Mouse (Mus musculus): ENCODE results near the gene Fkbp10. TPM values are rescaled to one million over a fixed set of nuclear protein-coding genes. Genes with fewer than 3 reads are reported as not detected.

Gene Fkbp10
- polyA plus RNA-seq (2016; fragmentation: Nextera tagmentation; extraction: Ambion mirVana): 61.4 and 67.0 TPM in 2 replicates

DNA sequence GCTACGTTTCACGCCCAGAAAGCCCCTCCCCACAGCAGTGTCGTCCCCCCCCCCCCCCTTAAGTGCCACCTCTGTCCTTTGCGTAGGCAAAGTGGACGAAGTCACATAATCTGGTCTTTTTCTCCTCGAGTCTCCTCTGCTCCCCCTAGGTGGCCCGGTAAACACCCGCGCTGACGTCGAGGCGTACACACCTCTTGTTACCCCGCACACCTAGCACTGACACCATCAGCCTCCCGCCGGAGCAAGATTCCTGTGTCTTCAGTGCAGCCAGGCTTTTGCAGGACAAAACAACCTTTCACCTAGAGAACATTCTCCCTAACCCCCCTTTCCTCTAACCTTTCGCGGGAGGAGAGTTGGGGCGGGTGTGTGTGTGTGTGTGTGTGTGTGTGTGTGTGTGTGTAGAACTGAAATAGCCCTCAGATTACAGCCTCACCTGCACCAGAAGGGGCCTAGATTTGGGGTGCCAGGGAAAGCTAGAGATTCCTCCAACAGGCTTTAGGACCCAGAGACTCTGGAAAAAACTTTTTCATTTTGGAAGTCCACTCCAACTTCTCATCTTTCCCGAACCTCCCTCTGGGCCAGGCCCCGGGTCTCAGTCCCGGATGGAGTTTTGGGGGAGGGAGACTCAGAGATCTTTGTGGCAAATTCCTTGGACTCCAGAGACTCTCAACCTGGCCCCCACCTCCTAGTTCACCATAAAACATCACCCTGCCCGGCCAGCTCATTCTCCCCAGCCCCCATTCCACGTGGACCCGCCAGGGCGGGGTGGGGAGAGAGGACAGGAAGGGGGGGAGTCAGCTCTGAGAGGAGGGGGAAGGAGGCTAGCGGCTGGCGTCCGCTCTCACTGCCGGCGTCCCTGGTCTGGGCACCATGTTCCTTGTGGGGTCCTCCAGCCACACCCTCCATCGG lies at the start of gene Fkbp10:
Gene Fkbp10, plus strand, starts transcription at position 784 of the 909 bp plus-strand sequence.
- H3K4me1 ChIP-seq: peaks cover 59% of the 10 kb centered on the region
- peaks cover 29% of the 10 kb centered on the region for H3K36me3 ChIP-seq (replicated peaks)
- H3K4me3 ChIP-seq: peak within 1 kb of the TSS; percentile 71
- under 1% methylated on average over 31 of the region's 31 CpGs for WGBS
- no peaks in the 10 kb centered on the region for H3K9me3 ChIP-seq
- peaks cover 18% of the 10 kb centered on the region; the same call in 1 of the 2 replicates for H3K27me3 ChIP-seq (replicated peaks; ENCODE audit: low read depth, poor library complexity, severe bottlenecking)
- peak within 1 kb of the TSS; percentile 95 for H3K27ac ChIP-seq (replicated peaks)
- DNase-seq (ENCODE audit: low spot score): peak; percentile 85

DNA sequence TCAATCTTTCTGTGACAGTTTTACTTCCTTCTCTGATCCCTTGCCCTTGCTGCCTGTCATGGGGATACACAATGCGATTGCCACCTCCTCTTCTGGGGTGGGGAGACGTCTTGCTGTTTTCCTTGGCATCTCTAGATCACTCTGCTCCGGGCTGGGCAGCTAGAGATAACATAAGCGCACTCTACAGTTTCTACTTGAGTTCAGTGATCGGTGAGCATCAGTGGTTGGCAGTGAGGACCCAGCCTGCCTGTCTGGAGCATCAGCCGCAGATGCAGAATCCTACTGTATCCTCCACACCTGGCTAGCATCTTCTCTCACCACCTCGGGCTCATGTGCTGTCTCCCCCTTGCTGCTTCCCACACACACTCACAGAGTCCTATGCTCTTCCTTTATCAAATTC lies 46.4 kb upstream of the Fkbp10 start:
- Histone ChIP-seq H3K27me3 (replicated peaks; ENCODE audit: low read depth, poor library complexity, severe bottlenecking) (peaks cover 1% of the 10 kb centered on the region; the same call in 1 of the 2 replicates), H3K4me1 (peaks cover 12% of the 10 kb centered on the region), H3K4me3 (no peak overlapping the region), H3K27ac (replicated peaks) (no peak overlapping the region), H3K9me3 (no peaks in the 10 kb centered on the region), H3K36me3 (replicated peaks) (peaks cover 43% of the 10 kb centered on the region)
- no peak for DNase-seq (ENCODE audit: low spot score)
- WGBS: 84% methylated on average over 7 of the region's 7 CpGs

DNA sequence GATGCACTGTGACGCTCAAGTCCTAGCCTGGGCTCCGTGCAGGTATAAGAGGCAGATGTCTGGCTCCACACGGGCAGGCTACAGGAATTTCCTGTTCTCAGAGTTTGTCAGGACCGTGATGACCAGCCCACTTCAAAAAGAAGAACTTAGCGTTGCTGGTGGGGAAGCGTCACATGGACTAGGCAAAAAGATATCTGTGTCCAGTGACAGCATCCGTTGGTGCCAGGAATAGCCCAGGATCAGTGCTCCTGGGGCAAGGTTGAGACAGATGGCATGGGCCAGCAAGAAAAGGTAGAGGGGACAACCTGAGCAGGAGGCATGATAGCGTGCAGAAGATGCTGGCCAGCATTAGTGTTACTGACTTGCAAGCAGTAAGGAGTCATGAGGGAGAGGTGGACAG lies 45.7 kb upstream of the Fkbp10 start:
- Histone ChIP-seq H3K36me3 (replicated peaks) (peaks cover 47% of the 10 kb centered on the region), H3K4me1 (peaks cover 10% of the 10 kb centered on the region), H3K27me3 (replicated peaks; ENCODE audit: low read depth, poor library complexity, severe bottlenecking) (no peaks in the 10 kb centered on the region), H3K9me3 (no peaks in the 10 kb centered on the region), H3K27ac (replicated peaks) (no peak overlapping the region), H3K4me3 (no peak overlapping the region)
- no peak for DNase-seq (ENCODE audit: low spot score)
- WGBS: 80% methylated on average over 8 of the region's 8 CpGs

DNA sequence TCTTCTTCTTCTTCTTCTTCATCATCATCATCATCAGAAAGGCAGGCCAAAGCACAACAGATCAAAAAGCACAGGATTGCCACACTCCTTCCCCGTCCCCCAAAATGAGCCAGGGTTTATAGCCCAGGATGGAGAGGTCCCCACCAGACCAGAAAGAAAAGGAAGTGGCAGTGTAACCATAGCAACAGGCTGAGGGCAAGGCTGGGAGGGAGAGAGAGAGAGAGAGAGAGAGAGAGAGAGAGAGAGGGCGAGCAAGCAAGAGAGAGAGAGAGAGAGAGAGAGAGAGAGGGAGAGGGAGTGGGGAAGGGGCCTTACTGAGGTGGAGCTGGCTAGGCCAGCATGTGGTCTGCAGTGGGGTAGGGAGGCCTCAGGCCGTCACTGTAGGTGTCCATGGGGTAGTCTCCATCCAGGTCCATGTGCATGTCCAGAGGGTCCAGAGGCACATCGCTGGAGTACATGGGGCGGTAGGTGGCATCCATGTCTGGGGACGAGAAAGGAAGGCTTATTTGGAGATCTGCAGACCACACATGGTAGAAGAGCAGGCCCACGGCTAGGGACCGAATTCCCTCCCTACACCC lies 43.4 kb upstream of the Fkbp10 start:
- Histone ChIP-seq H3K36me3 (replicated peaks) (peaks cover 67% of the 10 kb centered on the region), H3K9me3 (no peaks in the 10 kb centered on the region)

DNA sequence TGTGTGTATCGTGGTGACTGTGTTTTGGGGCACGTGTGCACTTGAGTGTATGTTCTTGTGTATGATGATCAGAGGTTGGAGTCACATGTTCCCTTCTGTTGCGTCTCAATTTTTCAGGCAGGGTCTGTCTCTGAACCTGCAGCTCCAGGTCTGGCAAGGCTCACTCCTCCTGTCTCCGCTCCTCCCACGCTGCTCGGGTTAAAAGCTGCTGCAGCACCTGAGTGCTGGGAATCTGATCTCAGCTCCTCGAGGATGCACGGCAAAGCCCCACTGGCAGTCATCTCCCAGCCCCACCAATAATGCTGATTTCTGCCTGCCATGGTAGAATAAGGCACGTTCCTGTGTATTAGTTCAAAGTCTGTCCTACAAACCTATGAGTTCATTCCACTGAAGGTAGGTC lies 40.4 kb upstream of the Fkbp10 start:
- H3K4me1 ChIP-seq: peaks cover 8% of the 10 kb centered on the region
- H3K4me3 ChIP-seq: no peak overlapping the region
- no peaks in the 10 kb centered on the region for H3K27me3 ChIP-seq (replicated peaks; ENCODE audit: low read depth, poor library complexity, severe bottlenecking)
- H3K27ac ChIP-seq (replicated peaks): no peak overlapping the region
- 89% methylated on average over 9 of the region's 9 CpGs for WGBS
- peaks cover 89% of the 10 kb centered on the region for H3K36me3 ChIP-seq (replicated peaks)
- no peak for DNase-seq (ENCODE audit: low spot score)
- no peaks in the 10 kb centered on the region for H3K9me3 ChIP-seq

More for the DNA sequence above, 43.4 kb upstream of the Fkbp10 start:
- Histone ChIP-seq H3K27me3 (replicated peaks; ENCODE audit: low read depth, poor library complexity, severe bottlenecking) (no peaks in the 10 kb centered on the region), H3K4me1 (peaks cover 10% of the 10 kb centered on the region), H3K4me3 (no peak overlapping the region), H3K27ac (replicated peaks) (peak overlapping the region; percentile 30; the same call in 1 of the 2 replicates)
- no peak for DNase-seq (ENCODE audit: low spot score)
- 78% methylated on average over 8 of the region's 8 CpGs for WGBS

DNA sequence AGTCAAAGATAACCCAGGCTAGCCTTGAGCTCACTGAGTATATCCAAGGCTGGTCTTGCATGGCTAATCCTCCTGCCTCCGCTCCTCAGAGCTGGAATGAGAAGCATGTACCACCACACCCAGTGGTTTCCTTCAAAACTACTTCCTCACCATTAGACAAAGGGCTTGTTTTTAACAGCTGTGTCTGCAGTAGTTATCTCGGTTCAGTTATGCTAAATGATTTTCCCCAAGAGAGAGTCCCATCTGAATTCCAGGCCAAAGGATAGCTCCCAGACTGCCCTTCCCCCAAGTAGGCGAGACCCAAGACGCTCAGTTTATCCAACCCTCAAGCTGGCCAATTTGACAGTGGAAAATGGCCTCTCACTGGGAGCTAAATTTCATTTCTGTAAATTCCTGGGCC lies 39.5 kb upstream of the Fkbp10 start:
- DNase-seq (ENCODE audit: low spot score): no peak
- Histone ChIP-seq H3K27ac (replicated peaks) (no peak overlapping the region), H3K36me3 (replicated peaks) (peaks cover 90% of the 10 kb centered on the region)

DNA sequence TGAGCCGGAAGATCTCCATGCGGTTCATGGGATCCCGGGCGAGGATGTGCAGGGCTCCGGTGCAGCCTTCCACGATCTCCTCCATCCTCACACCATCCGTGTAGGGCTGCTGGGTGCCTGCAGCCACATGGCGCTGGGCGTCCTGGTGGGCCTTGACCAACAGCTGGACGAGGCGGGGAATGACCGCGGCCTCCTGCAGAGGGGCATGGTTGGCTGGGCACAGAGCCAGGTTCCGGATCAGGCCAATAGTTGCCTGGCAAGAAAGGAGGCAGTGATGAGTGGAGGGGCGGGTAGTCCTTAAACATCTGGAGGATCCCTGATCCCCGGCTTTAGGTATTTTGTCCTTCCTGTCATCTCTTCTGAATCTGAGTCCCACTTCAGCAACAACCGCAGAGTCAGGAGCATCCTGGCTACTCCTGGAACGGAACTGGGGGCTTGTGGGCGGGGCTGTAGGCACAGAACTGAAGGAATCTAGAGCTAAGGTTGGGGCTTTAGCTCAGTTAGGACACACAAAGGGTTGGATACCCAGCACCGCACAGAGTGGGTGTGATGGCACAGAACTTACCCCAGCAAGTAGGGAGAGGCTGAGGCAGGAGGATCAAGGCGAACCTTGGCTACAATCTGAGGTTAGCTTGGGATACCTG lies 38.6 kb upstream of the Fkbp10 start:
- no peak for DNase-seq (ENCODE audit: low spot score)
- Histone ChIP-seq H3K36me3 (replicated peaks) (peaks cover 89% of the 10 kb centered on the region), H3K9me3 (no peaks in the 10 kb centered on the region), H3K27me3 (replicated peaks; ENCODE audit: low read depth, poor library complexity, severe bottlenecking) (no peaks in the 10 kb centered on the region), H3K4me3 (no peak overlapping the region), H3K4me1 (peaks cover 6% of the 10 kb centered on the region), H3K27ac (replicated peaks) (no peak overlapping the region)
- 92% methylated on average over 21 of the region's 21 CpGs for WGBS

More for the DNA sequence above, 39.5 kb upstream of the Fkbp10 start:
- Histone ChIP-seq H3K4me1 (peaks cover 8% of the 10 kb centered on the region), H3K27me3 (replicated peaks; ENCODE audit: low read depth, poor library complexity, severe bottlenecking) (no peaks in the 10 kb centered on the region), H3K4me3 (no peak overlapping the region), H3K9me3 (no peaks in the 10 kb centered on the region)
- 77% methylated on average over 4 of the region's 4 CpGs for WGBS

DNA sequence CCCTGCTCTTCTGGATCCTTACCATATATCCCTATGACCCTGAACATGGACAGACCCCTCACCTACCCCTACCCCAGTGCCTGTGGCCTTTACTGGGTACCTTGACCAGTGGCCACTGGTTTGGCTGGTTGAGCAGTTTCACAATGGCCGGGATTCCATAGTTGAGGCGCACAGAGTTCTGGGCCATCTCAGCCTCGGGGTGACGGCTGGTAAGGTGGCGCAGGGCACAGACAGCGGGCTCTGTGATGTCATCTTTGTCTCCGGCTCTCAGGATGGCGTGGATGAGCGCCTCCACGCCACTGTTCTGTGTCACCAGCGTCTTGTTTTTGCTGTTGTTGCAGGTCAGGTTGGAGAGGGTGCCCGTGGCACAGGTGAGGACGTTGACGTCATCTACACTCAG lies 37.5 kb upstream of the Fkbp10 start:
- H3K9me3 ChIP-seq: no peaks in the 10 kb centered on the region
- WGBS: 95% methylated on average over 14 of the region's 14 CpGs
- H3K27ac ChIP-seq (replicated peaks): no peak overlapping the region
- no peaks in the 10 kb centered on the region for H3K27me3 ChIP-seq (replicated peaks; ENCODE audit: low read depth, poor library complexity, severe bottlenecking)
- H3K36me3 ChIP-seq (replicated peaks): peaks cover 89% of the 10 kb centered on the region
- no peaks in the 10 kb centered on the region; the same call in 1 of the 2 replicates for H3K4me1 ChIP-seq
- DNase-seq (ENCODE audit: low spot score): no peak
- no peak overlapping the region for H3K4me3 ChIP-seq

DNA sequence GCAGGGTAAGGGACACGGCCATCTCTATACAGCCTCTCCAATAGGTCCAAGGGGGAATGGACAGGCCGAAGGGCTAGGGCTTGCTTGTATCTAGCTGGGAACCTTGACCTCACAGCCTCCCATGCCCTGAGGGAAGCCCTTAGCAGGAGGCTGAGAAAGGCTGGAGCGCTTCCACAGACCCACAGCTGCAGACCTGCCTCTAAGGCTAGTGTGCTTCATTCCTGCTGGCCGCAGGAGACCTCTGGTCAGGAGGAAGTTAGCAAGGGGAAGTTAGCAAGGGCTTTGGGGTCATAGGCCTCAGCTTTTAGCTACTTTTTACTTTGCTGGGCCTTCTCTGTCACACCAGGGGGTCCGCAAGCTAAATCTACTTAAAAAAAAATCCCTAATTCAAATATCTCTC lies 37.1 kb upstream of the Fkbp10 start:
- H3K36me3 ChIP-seq (replicated peaks): peaks cover 89% of the 10 kb centered on the region
- H3K4me3 ChIP-seq: no peak overlapping the region
- H3K4me1 ChIP-seq: no peaks in the 10 kb centered on the region; the same call in 1 of the 2 replicates
- no peaks in the 10 kb centered on the region for H3K9me3 ChIP-seq
- 85% methylated on average over 5 of the region's 5 CpGs for WGBS
- DNase-seq (ENCODE audit: low spot score): no peak
- H3K27ac ChIP-seq (replicated peaks): no peak overlapping the region
- H3K27me3 ChIP-seq (replicated peaks; ENCODE audit: low read depth, poor library complexity, severe bottlenecking): no peaks in the 10 kb centered on the region

DNA sequence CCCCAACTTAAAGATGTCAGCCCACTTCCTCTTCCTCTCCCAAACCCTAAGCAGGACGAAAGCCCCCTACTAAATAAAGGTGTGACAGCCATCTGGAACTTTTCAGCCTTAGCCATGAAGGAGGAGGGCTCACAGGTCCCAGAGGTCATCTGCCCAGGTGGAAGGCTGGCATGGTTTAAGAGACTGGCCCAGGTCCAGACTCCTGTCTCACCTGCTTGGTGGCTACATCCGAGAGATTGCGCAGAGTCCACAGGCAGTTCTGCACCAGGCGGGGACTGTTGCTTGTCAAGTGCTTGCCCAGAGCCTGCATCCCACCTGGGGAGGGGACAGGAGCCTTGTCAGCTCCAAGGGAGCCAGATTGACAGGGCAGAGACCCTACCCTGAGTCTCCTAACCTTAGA lies 36.2 kb upstream of the Fkbp10 start:
- peaks cover 90% of the 10 kb centered on the region for H3K36me3 ChIP-seq (replicated peaks)

DNA sequence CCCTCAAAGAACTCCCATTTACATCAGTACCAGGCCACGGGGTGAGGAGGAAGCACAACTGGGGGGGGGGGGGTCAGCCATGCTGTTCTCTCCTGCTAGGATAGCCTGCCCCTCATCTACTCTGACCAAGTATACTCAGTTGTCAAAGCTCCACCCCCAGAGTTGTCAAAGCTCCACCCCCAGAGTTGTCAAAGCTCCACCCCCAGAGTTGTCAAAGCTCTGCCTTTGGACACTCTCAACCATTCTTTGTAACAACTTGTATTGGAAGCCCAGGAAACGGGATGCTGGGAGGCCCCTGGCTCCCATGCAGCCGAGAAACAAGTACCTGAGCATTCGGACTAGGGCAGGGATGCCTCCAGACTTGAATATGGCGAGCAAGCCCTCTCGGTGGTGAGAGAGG lies 32.8 kb upstream of the Fkbp10 start:
- no peak overlapping the region for H3K4me3 ChIP-seq
- 86% methylated on average over 6 of the region's 6 CpGs for WGBS
- H3K27ac ChIP-seq (replicated peaks): no peak overlapping the region
- peaks cover 81% of the 10 kb centered on the region for H3K36me3 ChIP-seq (replicated peaks)
- H3K9me3 ChIP-seq: no peaks in the 10 kb centered on the region
- DNase-seq (ENCODE audit: low spot score): no peak
- H3K4me1 ChIP-seq: peaks cover 17% of the 10 kb centered on the region
- H3K27me3 ChIP-seq (replicated peaks; ENCODE audit: low read depth, poor library complexity, severe bottlenecking): no peaks in the 10 kb centered on the region

More for the DNA sequence above, 36.2 kb upstream of the Fkbp10 start:
- H3K4me3 ChIP-seq: no peak overlapping the region
- no peak overlapping the region for H3K27ac ChIP-seq (replicated peaks)
- 93% methylated on average over 4 of the region's 4 CpGs for WGBS
- DNase-seq (ENCODE audit: low spot score): no peak
- no peaks in the 10 kb centered on the region for H3K27me3 ChIP-seq (replicated peaks; ENCODE audit: low read depth, poor library complexity, severe bottlenecking)
- no peaks in the 10 kb centered on the region; the same call in 1 of the 2 replicates for H3K4me1 ChIP-seq
- H3K9me3 ChIP-seq: no peaks in the 10 kb centered on the region

DNA sequence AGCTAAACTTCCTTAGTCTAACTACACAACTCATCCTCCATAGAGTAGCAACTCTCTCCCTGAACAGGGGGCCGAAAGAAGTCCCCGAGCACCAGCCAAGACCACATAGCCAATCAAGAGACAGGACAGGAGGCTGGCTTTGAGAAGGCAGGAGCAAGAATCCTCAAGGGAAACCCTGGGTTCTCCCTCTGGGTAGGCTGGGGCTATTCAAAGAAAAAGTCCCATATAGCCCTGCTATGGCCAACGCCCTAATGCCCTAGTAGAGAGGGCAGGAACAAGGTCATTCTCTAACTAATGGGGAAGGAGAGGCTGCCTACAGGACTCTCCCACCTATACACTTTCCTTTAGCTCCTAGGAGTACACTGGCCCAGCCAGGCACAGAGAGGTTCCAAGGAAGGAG lies 30.5 kb upstream of the Fkbp10 start:
- WGBS: 93% methylated on average over 3 of the region's 3 CpGs
- Histone ChIP-seq H3K36me3 (replicated peaks) (peaks cover 59% of the 10 kb centered on the region), H3K27me3 (replicated peaks; ENCODE audit: low read depth, poor library complexity, severe bottlenecking) (no peaks in the 10 kb centered on the region), H3K27ac (replicated peaks) (no peak overlapping the region), H3K9me3 (no peaks in the 10 kb centered on the region), H3K4me1 (peaks cover 34% of the 10 kb centered on the region), H3K4me3 (no peak overlapping the region)
- DNase-seq (ENCODE audit: low spot score): no peak
